Mouse (Mus musculus) CH12.LX (cell line): ENCODE results near the gene Ddo. TPM values are rescaled to one million over a fixed set of nuclear protein-coding genes. Genes with fewer than 3 reads are reported as not detected.

Experiments
- DNase-seq: peaks from one replicate; pipeline ENCODE4 v3.0.0-alpha.2; 2013; ENCODE audit errors: extremely low read depth
- H3K27ac ChIP-seq: 2 replicates; pipeline ENCODE4 v1.5.1; 2012; ENCODE audit warnings: low read depth, mild to moderate bottlenecking, control low read depth, moderate library complexity; ENCODE audit not compliant: insufficient read depth
- H3K27me3 ChIP-seq: replicated peaks from 2 replicates; pipeline ENCODE3; 2012; ENCODE audit warnings: inconsistent platforms
- H3K36me3 ChIP-seq, 2 experiments: replicated peaks in 1 of 2; 2 replicates each; pipeline versions ENCODE3 to v1.6.1; 2012; ENCODE audit warnings: inconsistent platforms in 1 of 2, low read length in 1 of 2, mild to moderate bottlenecking in 1 of 2, mixed read lengths in 1 of 2, moderate library complexity in 1 of 2; ENCODE audit not compliant: control insufficient read depth in 1 of 2, insufficient read depth in 1 of 2
- H3K4me1 ChIP-seq, 2 experiments: 2 replicates each; pipeline ENCODE4 v1.6.1; 2012; ENCODE audit warnings: inconsistent platforms in 1 of 2, moderate library complexity in 1 of 2; ENCODE audit not compliant: insufficient read depth in 2 of 2, control insufficient read depth in 1 of 2
- H3K4me2 ChIP-seq: 2 replicates; pipeline ENCODE4 v1.6.1; 2012; ENCODE audit warnings: low read depth, mild to moderate bottlenecking, control low read depth; ENCODE audit not compliant: poor library complexity, insufficient read depth, severe bottlenecking
- H3K4me3 ChIP-seq, 3 experiments: fragments of 150-350 bp in 1 of 3; sonication (generic) in 1 of 3; replicated peaks in 1 of 3; 2 replicates each; pipeline versions ENCODE3 to v1.5.1; 2011 to 2012; ENCODE audit warnings: low read depth in 2 of 3, low read length in 2 of 3, mild to moderate bottlenecking in 2 of 3, moderate library complexity in 2 of 3, control low read depth in 1 of 3, improper control_type of control experiment in 1 of 3, inconsistent platforms in 1 of 3, mixed read lengths in 1 of 3; ENCODE audit not compliant: poor library complexity in 1 of 3
- H3K79me2 ChIP-seq: replicated peaks from 2 replicates; pipeline ENCODE4 v1.6.1; 2012; ENCODE audit warnings: mild to moderate bottlenecking, moderate library complexity; ENCODE audit not compliant: control insufficient read depth, poor library complexity, insufficient read depth, severe bottlenecking; ENCODE audit errors: extremely low read depth
- H3K9ac ChIP-seq: 2 replicates; pipeline ENCODE4 v1.6.1; 2012; ENCODE audit warnings: low read depth, mild to moderate bottlenecking, control low read depth, moderate library complexity; ENCODE audit not compliant: insufficient read depth
- H3K9me3 ChIP-seq: replicated peaks from 2 replicates; pipeline ENCODE3; 2012; ENCODE audit warnings: low read length, inconsistent platforms, mixed read lengths
- CHD2 ChIP-seq: IDR thresholded peaks from 2 replicates; pipeline ENCODE4 v1.6.1; 2011; ENCODE audit warnings: low read length, improper control_type of control experiment
- HCFC1 ChIP-seq: IDR thresholded peaks from 2 replicates; pipeline ENCODE4 v1.6.1; 2012; ENCODE audit warnings: low read depth, mild to moderate bottlenecking, inconsistent platforms, low read length, improper control_type of control experiment
- JUN ChIP-seq: IDR thresholded peaks from 2 replicates; pipeline ENCODE4 v1.6.1; 2011; ENCODE audit warnings: low read depth, mild to moderate bottlenecking, low read length, improper control_type of control experiment, moderate library complexity; ENCODE audit not compliant: insufficient read depth
- MAX ChIP-seq: IDR thresholded peaks from 2 replicates; pipeline ENCODE4 v1.6.1; 2011; ENCODE audit warnings: low read length, improper control_type of control experiment
- MYC ChIP-seq: IDR thresholded peaks from 2 replicates; pipeline ENCODE4 v1.6.1; 2011; ENCODE audit warnings: low read depth, mild to moderate bottlenecking, improper control_type of control experiment, low read length
- NRF1 ChIP-seq: IDR thresholded peaks from 2 replicates; pipeline ENCODE4 v1.6.1; 2014; ENCODE audit warnings: low read depth, mild to moderate bottlenecking, inconsistent platforms, low read length, improper control_type of control experiment, moderate library complexity
- PAX5 ChIP-seq: IDR thresholded peaks from 2 replicates; pipeline ENCODE4 v1.6.1; 2012; ENCODE audit warnings: low read length, inconsistent platforms, mixed read lengths
- POLR2A ChIP-seq: IDR thresholded peaks from 2 replicates; pipeline ENCODE4 v1.6.1; 2011; ENCODE audit warnings: low read depth, mild to moderate bottlenecking, improper control_type of control experiment, low read length
- POLR2AphosphoS2 ChIP-seq: IDR thresholded peaks from 2 replicates; pipeline ENCODE4 v1.6.1; 2011; ENCODE audit warnings: low read depth, low read length, improper control_type of control experiment
- RAD21 ChIP-seq: IDR thresholded peaks from 2 replicates; pipeline ENCODE4 v1.6.1; 2011; ENCODE audit warnings: low read depth, mild to moderate bottlenecking, low read length, improper control_type of control experiment, moderate library complexity
- SIN3A ChIP-seq: IDR thresholded peaks from 2 replicates; pipeline ENCODE4 v1.6.1; 2012; ENCODE audit warnings: low read length, improper control_type of control experiment, inconsistent platforms
- TBP ChIP-seq: conservative IDR thresholded peaks from 2 replicates; pipeline ENCODE4 v1.6.1; 2011; ENCODE audit warnings: low read depth, low read length, improper control_type of control experiment
- dilution Hi-C: fragments of 300-500 bp; cut with MboI; formaldehyde crosslinking; loops from 2 replicates; pipeline ENCODE4 v1.14.3; 2020; ENCODE audit warnings: low sequenced_read_pairs; ENCODE audit not compliant: extremely low pct_unique_long_range_greater_than_20kb, extremely low pct_ligation_motif_present
- in situ Hi-C: fragments of 300-500 bp; cut with MboI; formaldehyde crosslinking; loops from 3 replicates; pipeline ENCODE4 v1.14.3; 2019; ENCODE audit warnings: low sequenced_read_pairs, low pct_ligation_motif_present, low pct_unique_long_range_greater_than_20kb, mixed read lengths
- polyA plus RNA-seq: library from polyadenylated mRNA; unstranded; fragments of >175 nt; gene quantifications from 2 replicates; pipeline ENCODE4 v1.2.1, GENCODE M21; 2012; ENCODE audit warnings: low read depth; ENCODE audit not compliant: insufficient read length
- total RNA-seq, 2 experiments: library from RNA; depleted of rRNA; stranded (reverse); fragments of 300-350 nt in 1 of 2; fragments of >200 nt in 1 of 2; gene quantifications; 2 replicates each; pipeline ENCODE4 v1.2.3; 2012 to 2014

Gene Ddo
- total and polyA plus RNA-seq, 3 experiments = not detected

GRCm38 (mm10) chr10:40630961-40631360 is 1.1 kb downstream of the Ddo start:
- H3K9ac ChIP-seq = no peak overlapping the region
- no peaks in the 10 kb centered on the region for H3K36me3 ChIP-seq
- in situ Hi-C loops = no loop called here
- H3K4me2 ChIP-seq = no peak overlapping the region
- H3K79me2 ChIP-seq = no peaks in the 10 kb centered on the region
- H3K4me1 ChIP-seq = peaks cover 0 to 6% of the 10 kb centered on the region in 2 experiments; a peak in 1 of 4 replicates
- H3K4me3 ChIP-seq = no peak overlapping the region
- TF ChIP-seq POLR2AphosphoS2 (no peak), JUN (no peak), MYC (no peak), TBP (no peak), SIN3A (no peak), RAD21 (no peak), MAX (no peak)
- no peaks in the 10 kb centered on the region for H3K9me3 ChIP-seq
- dilution Hi-C loops = no loop called here
- no peaks in the 10 kb centered on the region for H3K27me3 ChIP-seq
- no peak overlapping the region for H3K27ac ChIP-seq
- DNase-seq = no peak

GRCm38 (mm10) chr10:40632087-40632486 is 2.3 kb downstream of the Ddo start:
- dilution Hi-C loops = no loop called here
- H3K9ac ChIP-seq = no peak overlapping the region
- H3K27me3 ChIP-seq = no peaks in the 10 kb centered on the region
- no peaks in the 10 kb centered on the region for H3K36me3 ChIP-seq
- H3K4me2 ChIP-seq = no peak overlapping the region
- no peak overlapping the region for H3K27ac ChIP-seq
- no peak for DNase-seq
- TF ChIP-seq PAX5 = no peak
- TF ChIP-seq CHD2 = no peak
- TF ChIP-seq HCFC1 = no peak
- H3K9me3 ChIP-seq = no peaks in the 10 kb centered on the region
- H3K79me2 ChIP-seq = no peaks in the 10 kb centered on the region
- H3K4me3 ChIP-seq = no peak overlapping the region
- H3K4me1 ChIP-seq = peaks cover 0 to 8% of the 10 kb centered on the region in 2 experiments; a peak in 1 of 4 replicates
- in situ Hi-C loops = no loop called here

DNA sequence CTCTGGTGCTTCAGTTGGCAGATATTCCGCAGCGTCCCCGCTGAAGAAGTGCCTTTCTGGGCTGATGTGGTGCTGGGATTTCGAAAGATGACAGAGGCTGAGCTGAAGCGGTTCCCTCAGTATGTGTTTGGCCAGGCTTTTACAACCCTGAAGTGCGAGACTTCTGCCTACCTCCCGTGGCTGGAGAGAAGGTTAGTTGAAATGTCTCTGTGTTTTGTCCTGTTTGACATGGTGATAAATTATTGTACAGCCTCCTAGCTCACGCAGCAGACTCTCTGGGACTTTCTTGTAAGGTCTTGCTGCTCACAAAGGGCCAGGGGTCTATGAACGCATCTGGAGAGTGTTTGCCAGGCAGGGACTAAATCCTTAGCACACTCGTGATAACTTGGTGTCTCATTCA is 7.5 kb downstream of the Ddo start:
- TF ChIP-seq NRF1 (no peak), POLR2A (no peak), PAX5 (no peak), MAX (no peak)
- Histone ChIP-seq H3K27me3 (no peaks in the 10 kb centered on the region), H3K4me3 (no peak overlapping the region), H3K79me2 (no peaks in the 10 kb centered on the region), H3K27ac (no peak overlapping the region), H3K36me3 (no peaks in the 10 kb centered on the region), H3K4me1 (peaks cover 0 to 16% of the 10 kb centered on the region in 2 experiments; a peak in 1 of 4 replicates), H3K9ac (no peak overlapping the region), H3K4me2 (no peak overlapping the region), H3K9me3 (no peaks in the 10 kb centered on the region)
- dilution Hi-C loops = no loop called here
- in situ Hi-C loops = no loop called here
- DNase-seq = no peak
